Mouse (Mus musculus): ENCODE measurements around the gene Rad9a. TPM values are rescaled to one million over a fixed set of nuclear protein-coding genes. Genes with fewer than 3 reads are reported as not detected.
A peak's percentile ranks its signal among the peaks of the same experiment; 100 is the strongest.

Gene Rad9a
- total RNA-seq, 2 experiments from 2014 or later: 2.5 to 3.5 TPM

- no peak for DNase-seq
Observed at GRCm38 (mm10) chr19:4193129-4193528, 8.3 kb downstream of the Rad9a start.

- no peak for DNase-seq
Observed at GRCm38 (mm10) chr19:4192251-4192985, 9.0 kb downstream of the Rad9a start.

GRCm38 (mm10) chr19:4191528-4192250 is 9.8 kb downstream of the Rad9a start, which contains the start of gene Ppp1ca:
Ppp1ca (plus strand) TSS chr19:4192065.
- DNase-seq: peak; percentile 96

- DNase-seq: peak; percentile 66
Observed at GRCm38 (mm10) chr19:4190831-4191334, 10.6 kb downstream of the Rad9a start, which contains the start of gene Tbc1d10c. Tbc1d10c (minus strand) TSS chr19:4191284.

- DNase-seq: no peak
Observed at GRCm38 (mm10) chr19:4189051-4189620, 12.3 kb downstream of the Rad9a start.

GRCm38 (mm10) chr19:4187303-4187702 is 14.2 kb downstream of the Rad9a start:
- DNase-seq: no peak

- DNase-seq: no peak
Observed at GRCm38 (mm10) chr19:4184976-4185975, 16.2 kb downstream of the Rad9a start.

- no peak for DNase-seq
Observed at GRCm38 (mm10) chr19:4183689-4184088, 17.8 kb downstream of the Rad9a start.

GRCm38 (mm10) chr19:4181892-4182291 is 19.6 kb downstream of the Rad9a start:
- no peak for DNase-seq

- no peak for DNase-seq
Observed at GRCm38 (mm10) chr19:4180411-4180810, 21.1 kb downstream of the Rad9a start.

GRCm38 (mm10) chr19:4175368-4175947 is 26.0 kb downstream of the Rad9a start, which contains the start of gene Carns1:
Carns1 (minus strand) TSS chr19:4175479.
- DNase-seq: peak; percentile 60

GRCm38 (mm10) chr19:4172925-4173324 is 28.5 kb downstream of the Rad9a start:
- no peak for DNase-seq

- peak; percentile 74 for DNase-seq
Observed at GRCm38 (mm10) chr19:4171393-4172290, 29.8 kb downstream of the Rad9a start.

- no peak for DNase-seq
Observed at GRCm38 (mm10) chr19:4170723-4171392, 30.6 kb downstream of the Rad9a start.

GRCm38 (mm10) chr19:4169810-4170209 is 31.7 kb downstream of the Rad9a start:
- no peak for DNase-seq

- DNase-seq: peak; percentile 99
Observed at GRCm38 (mm10) chr19:4169378-4169784, 32.1 kb downstream of the Rad9a start.

- DNase-seq: no peak
Observed at GRCm38 (mm10) chr19:4166678-4167476, 34.6 kb downstream of the Rad9a start.

- no peak for DNase-seq
Observed at GRCm38 (mm10) chr19:4164721-4165120, 36.7 kb downstream of the Rad9a start.
